Mouse (Mus musculus) T-cell, adult 2 months (primary cell): ENCODE results near the gene Rps6kc1.

Source experiments
- DNase-seq: peaks from one replicate; pipeline ENCODE4 v3.0.0; 2022; ENCODE audit warnings: low spot score

Gene Rps6kc1

GRCm38 (mm10) chr1:190901082-190901481, 10.5 kb downstream of the Rps6kc1 start:
- no peak for DNase-seq

- no peak for DNase-seq
Measured at GRCm38 (mm10) chr1:190898899-190899575, 12.5 kb downstream of the Rps6kc1 start.

- DNase-seq, result no peak
Measured at GRCm38 (mm10) chr1:190898186-190898585, 13.4 kb downstream of the Rps6kc1 start.

GRCm38 (mm10) chr1:190893559-190894167, 17.9 kb downstream of the Rps6kc1 start:
- DNase-seq, result no peak

- no peak for DNase-seq
Measured at GRCm38 (mm10) chr1:190888646-190889045, 22.9 kb downstream of the Rps6kc1 start.

GRCm38 (mm10) chr1:190888031-190888430, 23.5 kb downstream of the Rps6kc1 start:
- no peak for DNase-seq

- DNase-seq, result no peak
Measured at GRCm38 (mm10) chr1:190886014-190886413, 25.6 kb downstream of the Rps6kc1 start.

GRCm38 (mm10) chr1:190881422-190881821, 30.1 kb downstream of the Rps6kc1 start:
- peak; percentile 32 for DNase-seq

- DNase-seq, result no peak
Measured at GRCm38 (mm10) chr1:190880638-190881037, 30.9 kb downstream of the Rps6kc1 start.

GRCm38 (mm10) chr1:190875751-190876150, 35.8 kb downstream of the Rps6kc1 start:
- no peak for DNase-seq

GRCm38 (mm10) chr1:190875089-190875488, 36.5 kb downstream of the Rps6kc1 start:
- no peak for DNase-seq

- DNase-seq, result no peak
Measured at GRCm38 (mm10) chr1:190871068-190871467, 40.5 kb downstream of the Rps6kc1 start.

GRCm38 (mm10) chr1:190869996-190870395, 41.6 kb downstream of the Rps6kc1 start:
- DNase-seq, result no peak

GRCm38 (mm10) chr1:190868790-190869189, 42.8 kb downstream of the Rps6kc1 start:
- DNase-seq, result no peak

GRCm38 (mm10) chr1:190861626-190862025, 49.9 kb downstream of the Rps6kc1 start:
- DNase-seq, result no peak

GRCm38 (mm10) chr1:190854465-190854864, 57.1 kb downstream of the Rps6kc1 start:
- no peak for DNase-seq

GRCm38 (mm10) chr1:190849162-190849865, 62.3 kb downstream of the Rps6kc1 start:
- DNase-seq, result no peak

GRCm38 (mm10) chr1:190848676-190849075, 62.9 kb downstream of the Rps6kc1 start:
- no peak for DNase-seq

- no peak for DNase-seq
Measured at GRCm38 (mm10) chr1:190846956-190847355, 64.6 kb downstream of the Rps6kc1 start.

- DNase-seq, result no peak
Measured at GRCm38 (mm10) chr1:190846074-190846730, 65.4 kb downstream of the Rps6kc1 start.

GRCm38 (mm10) chr1:190845419-190845818, 66.2 kb downstream of the Rps6kc1 start:
- DNase-seq, result no peak

- DNase-seq, result no peak
Measured at GRCm38 (mm10) chr1:190844356-190844755, 67.2 kb downstream of the Rps6kc1 start.

- no peak for DNase-seq
Measured at GRCm38 (mm10) chr1:190836046-190836445, 75.5 kb downstream of the Rps6kc1 start.
